Mouse (Mus musculus): ENCODE data around the gene Neurod6.

Neurod6 gene

GRCm38 (mm10) chr6:55646824-55647560 lies 34.1 kb downstream of the Neurod6 start:
- no peak for DNase-seq (ENCODE audit: extremely low spot score, low read depth, low spot score)

- DNase-seq (ENCODE audit: extremely low spot score, low read depth, low spot score): no peak
These were observed 34.8 kb downstream of the Neurod6 start for GRCm38 (mm10) chr6:55646111-55646823.

DNA sequence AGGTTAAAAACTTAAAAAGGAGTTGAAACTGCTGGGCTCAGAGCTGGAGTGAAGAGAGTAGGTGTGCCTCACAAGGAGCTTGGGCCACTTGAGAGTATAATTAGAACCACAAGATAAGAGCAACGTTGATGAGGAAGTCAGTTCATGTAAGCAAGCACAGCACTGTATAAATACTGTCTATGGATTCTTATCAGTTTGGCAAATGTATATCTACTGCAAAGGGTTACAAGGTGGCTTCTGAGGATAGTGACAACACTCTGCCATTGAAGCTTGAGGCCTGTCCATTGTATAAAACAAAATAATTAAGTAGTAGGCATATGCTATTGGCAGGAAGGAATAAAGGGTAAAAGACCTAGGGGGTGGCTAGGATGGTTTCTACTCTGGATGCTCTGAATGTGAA lies 46.4 kb downstream of the Neurod6 start:
- DNase-seq (ENCODE audit: extremely low spot score, low read depth, low spot score): no peak

Data from hindlimb bud, embryonic 11.5 days (tissue).